Mouse (Mus musculus) neutrophil, adult 5-6 weeks (primary cell): ENCODE results near the gene Itgb1bp1. TPM values are rescaled to one million over a fixed set of nuclear protein-coding genes. Genes with fewer than 3 reads are reported as not detected.

Experiments
- ATAC-seq: fragments of 151-379, 151-347 bp; 2 replicates; pipeline ENCODE4 v1.8.0; 2017; ENCODE audit warnings: mild to moderate bottlenecking, moderate TSS enrichment; ENCODE audit not compliant: insufficient number of reproducible peaks, poor library complexity, low FRiP score, severe bottlenecking; ENCODE audit errors: extremely low read depth
- total RNA-seq: library from RNA; stranded (forward); fragments of 200-1000 nt; gene quantifications from 2 replicates; pipeline ENCODE4 v1.2.3, GENCODE M21; 2017

Gene Itgb1bp1
- total RNA-seq, 1 experiment from 2014 or later: 41.5 TPM

GRCm38 (mm10) chr12:21263256-21263655, 22.8 kb downstream of the Itgb1bp1 start:
- ATAC-seq: no peak

- ATAC-seq: no peak
Observed at GRCm38 (mm10) chr12:21261521-21261920, 24.6 kb downstream of the Itgb1bp1 start.

DNA sequence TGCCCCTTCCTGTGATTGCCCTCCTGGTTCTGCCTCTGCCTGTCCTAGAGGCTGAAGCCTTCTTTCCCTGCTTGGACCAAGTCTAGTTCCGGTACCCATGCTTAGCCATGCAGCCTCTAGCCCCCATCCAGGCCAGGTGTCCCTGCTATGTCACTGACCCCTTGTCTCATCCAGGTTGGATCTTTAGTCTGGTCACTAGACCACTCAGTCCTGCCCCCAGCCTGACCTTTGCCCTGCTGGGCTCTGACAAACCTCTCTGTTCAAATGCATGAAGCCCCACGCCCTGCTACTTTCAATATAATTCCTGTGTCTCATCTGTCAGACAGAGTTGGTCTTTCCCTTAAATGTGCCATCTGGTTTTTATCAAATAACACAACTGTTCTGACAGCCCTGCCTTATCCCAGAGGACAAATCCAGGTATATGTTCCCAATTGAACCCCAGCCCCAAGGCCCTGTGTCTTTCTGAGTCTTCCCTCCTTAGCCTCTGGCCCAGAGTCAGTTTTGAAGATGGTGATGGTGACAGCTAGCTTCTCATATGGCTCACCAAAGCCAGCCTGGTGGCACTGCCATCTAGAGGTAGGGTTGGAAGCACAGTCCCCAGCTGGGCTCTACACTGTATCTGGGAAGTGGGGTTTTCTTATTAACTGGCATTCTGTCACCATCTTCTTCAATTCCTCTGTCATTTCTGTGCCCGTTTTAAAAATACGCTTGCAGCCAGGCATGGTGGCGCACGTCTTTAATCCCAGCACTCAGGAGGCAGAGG, 25.4 kb downstream of the Itgb1bp1 start:
- peak; percentile 48 for ATAC-seq

- ATAC-seq: no peak
Observed at GRCm38 (mm10) chr12:21247711-21248392, 38.2 kb downstream of the Itgb1bp1 start.

DNA sequence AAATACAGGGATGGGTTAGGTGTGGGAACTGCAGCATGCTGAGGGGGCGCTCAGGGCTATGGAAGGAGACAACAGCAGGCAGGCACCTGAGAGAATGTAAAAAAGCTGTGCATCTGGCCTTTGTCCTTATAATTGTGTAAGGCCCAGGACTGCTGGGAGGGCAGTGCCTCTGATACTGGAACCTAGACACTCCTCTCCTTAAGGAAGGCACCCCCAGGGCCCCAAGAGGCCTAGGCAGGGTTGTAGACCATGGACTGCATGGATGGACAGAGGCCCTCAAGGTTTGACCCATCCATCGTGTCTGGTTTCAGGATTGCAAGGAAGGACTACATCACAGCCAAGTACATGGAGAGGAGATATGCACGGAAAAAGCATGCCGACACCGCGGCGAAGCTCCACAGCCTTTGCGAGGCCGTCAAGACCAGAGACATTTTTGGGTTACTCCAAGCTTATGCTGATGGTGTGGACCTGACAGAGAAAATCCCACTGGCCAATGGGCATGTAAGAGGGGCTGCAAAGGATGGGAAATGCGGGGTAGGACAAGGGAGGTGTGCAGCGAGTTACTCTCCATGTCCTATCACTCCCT, 41.6 kb downstream of the Itgb1bp1 start:
- no peak for ATAC-seq

DNA sequence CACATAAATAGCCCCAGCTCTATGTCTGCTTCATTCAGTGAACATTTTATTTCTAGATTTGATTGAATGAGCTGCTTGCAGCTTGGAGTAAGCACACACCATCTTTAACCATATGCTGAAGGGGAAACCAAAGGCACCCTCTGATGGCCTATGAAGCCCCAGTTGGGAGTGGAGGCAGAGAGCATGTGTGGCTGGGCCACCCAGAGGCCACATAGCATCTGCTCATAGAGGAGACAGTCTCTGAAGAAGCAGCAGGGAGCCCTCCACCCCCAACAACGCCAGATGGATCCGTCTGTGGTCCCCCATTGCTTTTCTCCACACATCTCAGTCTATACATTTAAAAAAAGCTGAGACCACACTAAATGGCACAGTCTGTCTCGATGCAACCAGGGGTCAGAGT, 44.1 kb downstream of the Itgb1bp1 start:
- ATAC-seq: no peak

- no peak for ATAC-seq
Observed at GRCm38 (mm10) chr12:21234560-21234959, 51.5 kb downstream of the Itgb1bp1 start.

- ATAC-seq: no peak
Observed at GRCm38 (mm10) chr12:21233727-21234126, 52.4 kb downstream of the Itgb1bp1 start.

GRCm38 (mm10) chr12:21229076-21229918, 56.8 kb downstream of the Itgb1bp1 start:
- no peak for ATAC-seq

DNA sequence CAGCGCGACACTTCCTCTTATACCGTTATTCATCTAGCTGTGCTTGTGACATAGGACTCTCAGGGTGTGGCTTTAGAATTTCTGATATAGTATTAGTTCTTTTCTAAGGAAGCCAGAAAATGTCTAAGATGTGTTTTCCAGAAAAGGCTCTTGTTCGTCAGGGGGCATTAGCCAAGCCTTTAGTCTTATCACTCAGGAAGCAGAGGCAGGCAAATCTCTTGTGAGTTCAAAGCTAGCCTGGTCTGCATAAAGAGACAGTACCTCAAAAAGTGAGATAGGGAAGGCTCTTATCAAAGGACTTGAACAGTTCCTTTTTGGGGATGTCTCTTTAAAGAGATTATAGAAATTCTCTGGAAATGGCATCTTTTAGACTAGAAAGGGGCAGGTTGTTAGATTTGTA, 57.4 kb downstream of the Itgb1bp1 start:
- no peak for ATAC-seq

GRCm38 (mm10) chr12:21227076-21227980, 58.8 kb downstream of the Itgb1bp1 start:
- ATAC-seq: peak; percentile 37; the same call in 1 of the 2 replicates

DNA sequence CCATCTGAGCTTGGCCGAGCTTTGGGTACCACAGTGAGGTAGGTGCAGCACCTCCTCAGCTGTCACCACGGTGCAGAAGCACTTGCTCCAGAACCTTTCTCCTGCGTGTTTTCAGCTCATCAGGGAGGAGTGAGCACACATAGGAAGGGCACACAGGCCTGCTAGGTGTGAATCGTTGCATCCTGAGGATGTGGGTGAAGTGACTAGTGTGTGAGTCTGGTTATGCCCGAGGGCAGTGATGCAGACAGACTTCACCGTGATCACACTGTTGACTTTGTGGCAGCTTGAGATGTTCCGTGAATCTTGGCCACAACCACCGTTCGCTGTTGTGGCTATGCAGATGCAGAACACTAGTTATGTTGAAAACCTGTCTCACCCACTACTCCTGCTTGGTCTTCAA, 59.8 kb downstream of the Itgb1bp1 start:
- no peak for ATAC-seq

DNA sequence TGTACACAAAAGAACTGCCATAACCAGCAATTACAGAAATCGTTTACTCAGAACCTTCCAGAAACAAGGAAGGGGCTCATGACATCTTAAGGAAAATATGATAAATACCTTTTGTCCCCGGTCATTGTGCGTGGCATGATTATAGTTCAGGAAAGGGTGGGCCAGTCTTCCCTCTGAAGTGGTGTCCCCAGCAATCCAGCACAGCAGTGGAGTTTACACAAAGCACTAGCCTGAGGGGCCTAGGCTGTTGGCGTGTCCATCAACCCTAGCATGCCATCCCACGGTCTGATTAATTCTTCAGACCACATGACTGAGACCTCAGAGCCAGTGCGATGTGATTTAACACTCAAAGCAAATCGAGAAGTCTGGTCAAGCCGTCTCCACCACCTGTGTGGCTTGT, 60.7 kb downstream of the Itgb1bp1 start:
- ATAC-seq: no peak

GRCm38 (mm10) chr12:21223923-21224322, 62.2 kb downstream of the Itgb1bp1 start:
- ATAC-seq: no peak

GRCm38 (mm10) chr12:21220596-21220995, 65.5 kb downstream of the Itgb1bp1 start:
- no peak for ATAC-seq

GRCm38 (mm10) chr12:21217776-21218444, 68.2 kb downstream of the Itgb1bp1 start:
- ATAC-seq: no peak

- no peak for ATAC-seq
Observed at GRCm38 (mm10) chr12:21214551-21215165, 71.4 kb downstream of the Itgb1bp1 start.
